Mouse (Mus musculus) monocyte, adult 2 months (primary cell): Measurements from ENCODE around the gene Pcare.

Experiments
- DNase-seq, 2 experiments: peaks; one replicate each; pipeline ENCODE4 v3.0.0; 2022; ENCODE audit warnings: low spot score in 2 of 2, low read depth in 1 of 2

Pcare gene

DNA sequence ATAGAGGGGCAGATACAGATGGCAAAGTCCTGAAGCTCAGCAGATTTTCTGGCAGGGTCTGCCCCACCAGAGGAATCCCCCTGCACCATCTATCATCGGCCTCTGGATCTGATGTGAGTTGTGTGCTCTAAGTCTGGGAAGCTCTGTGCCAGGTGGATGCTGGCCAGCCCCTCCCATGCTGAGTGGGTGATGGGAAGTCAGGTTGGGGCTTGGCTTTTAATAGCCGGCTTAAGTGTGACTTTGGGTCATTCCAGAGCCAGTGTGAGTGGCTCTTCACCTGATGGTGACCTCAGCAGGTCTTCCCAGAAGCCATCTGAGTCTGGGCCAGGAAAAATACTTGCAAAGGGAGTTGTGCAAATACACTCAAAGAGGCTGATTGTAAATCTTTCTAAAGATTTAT lies 22.0 kb downstream of the Pcare start:
- DNase-seq, result no peak

- DNase-seq, result no peak
These were observed 31.7 kb downstream of the Pcare start for GRCm38 (mm10) chr17:71721019-71721418.

DNA sequence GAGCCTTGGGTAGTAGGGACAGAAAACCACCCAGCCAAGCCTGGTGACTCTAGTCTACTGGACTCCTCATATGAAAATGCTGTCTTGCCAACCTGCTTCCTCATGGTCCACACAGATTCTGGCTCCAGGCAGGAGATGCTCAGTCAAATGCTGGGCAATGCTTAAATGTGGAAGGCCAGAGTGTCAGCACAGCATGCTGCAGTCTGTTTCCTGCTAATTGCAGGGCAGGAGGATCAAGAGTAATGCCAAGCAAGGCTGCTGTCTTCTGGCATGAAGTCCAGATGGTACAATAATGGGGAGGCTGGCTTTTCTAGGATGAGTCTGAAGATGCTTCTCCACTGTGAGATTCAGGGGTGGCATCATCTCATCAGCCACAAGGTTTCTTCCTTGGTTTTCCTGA lies 32.3 kb downstream of the Pcare start:
- no peak for DNase-seq

- no peak for DNase-seq
These were observed 34.6 kb downstream of the Pcare start for GRCm38 (mm10) chr17:71717881-71718625.

- DNase-seq, result no peak
These were observed 37.7 kb downstream of the Pcare start for GRCm38 (mm10) chr17:71715034-71715433.

DNA sequence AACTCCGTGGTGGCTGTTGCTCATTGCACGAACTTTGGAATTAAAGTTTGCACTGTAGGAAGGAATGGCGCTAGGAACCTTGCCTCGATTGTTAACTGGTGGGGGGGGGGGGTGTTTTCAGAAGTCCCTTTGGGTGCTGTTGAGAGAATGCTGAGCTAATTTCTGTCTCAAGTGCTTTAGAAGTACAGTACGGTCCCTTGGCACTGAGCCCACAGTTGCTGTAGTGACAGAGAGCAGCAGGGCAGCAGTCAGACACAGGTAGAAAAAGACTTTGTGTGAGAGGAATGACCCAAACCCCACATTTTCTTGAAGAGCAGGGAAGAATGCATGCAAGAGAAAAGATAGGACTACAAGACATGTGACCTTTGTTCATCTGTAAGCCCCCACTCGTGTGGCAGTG lies 40.4 kb downstream of the Pcare start:
- DNase-seq, result no peak

DNA sequence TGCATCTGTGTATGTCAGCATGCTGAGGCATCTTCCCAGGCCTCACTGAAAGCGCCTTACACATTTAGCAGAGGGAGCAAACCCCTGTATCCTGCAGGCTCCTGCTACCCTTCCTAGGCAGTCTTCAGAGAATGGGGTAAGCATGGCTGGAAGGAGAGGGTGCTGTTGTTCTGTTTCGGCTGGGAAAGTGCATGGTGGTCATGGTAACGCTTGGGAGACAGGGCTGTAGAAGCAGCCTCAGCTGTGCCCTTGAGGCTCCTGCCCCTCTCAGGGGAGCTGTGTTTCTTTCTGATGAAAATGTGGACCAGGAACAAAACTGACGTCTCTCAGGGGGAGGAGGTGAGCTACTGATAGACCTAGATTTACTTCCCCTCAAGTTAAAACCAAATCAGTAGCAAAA lies 45.0 kb downstream of the Pcare start:
- no peak for DNase-seq

- DNase-seq, result no peak
These were observed 46.9 kb downstream of the Pcare start for GRCm38 (mm10) chr17:71705550-71706480.

DNA sequence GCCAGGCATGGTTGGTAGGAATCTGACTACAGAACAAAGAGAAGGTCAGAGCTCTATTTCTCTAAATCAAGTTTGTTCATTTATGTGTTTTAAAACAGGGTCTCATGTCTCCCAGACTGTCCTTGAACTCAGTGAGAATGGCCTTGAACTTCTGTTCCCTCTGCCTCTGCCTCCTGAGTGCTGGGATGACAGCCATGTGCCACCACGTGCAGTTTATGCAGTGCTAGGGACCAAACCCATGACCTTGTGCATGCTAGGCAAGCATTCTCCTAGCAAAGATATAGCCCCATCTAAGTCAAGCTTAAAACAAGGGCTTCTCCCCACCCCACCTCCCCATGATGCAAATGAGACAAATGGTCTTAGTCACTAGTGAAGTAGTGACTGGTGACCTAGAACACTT lies 47.6 kb downstream of the Pcare start:
- DNase-seq, result no peak

DNA sequence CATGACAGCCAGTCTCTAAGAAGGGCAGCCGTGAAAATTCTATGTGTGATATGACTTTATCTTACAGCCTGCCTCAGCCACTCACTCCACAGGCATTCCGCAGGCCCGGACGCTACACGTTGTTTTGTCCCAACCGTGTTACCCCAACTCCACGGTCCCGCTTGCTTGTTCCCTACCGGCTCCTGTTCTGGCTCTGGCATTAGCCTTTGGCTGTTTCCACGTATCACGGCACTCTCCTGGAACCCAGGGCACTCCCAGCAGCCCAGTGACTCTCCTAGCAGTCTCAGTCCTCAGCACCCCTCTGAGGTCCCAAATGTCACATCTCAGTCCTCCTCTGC lies 54.1 kb downstream of the Pcare start:
- DNase-seq, result no peak

DNA sequence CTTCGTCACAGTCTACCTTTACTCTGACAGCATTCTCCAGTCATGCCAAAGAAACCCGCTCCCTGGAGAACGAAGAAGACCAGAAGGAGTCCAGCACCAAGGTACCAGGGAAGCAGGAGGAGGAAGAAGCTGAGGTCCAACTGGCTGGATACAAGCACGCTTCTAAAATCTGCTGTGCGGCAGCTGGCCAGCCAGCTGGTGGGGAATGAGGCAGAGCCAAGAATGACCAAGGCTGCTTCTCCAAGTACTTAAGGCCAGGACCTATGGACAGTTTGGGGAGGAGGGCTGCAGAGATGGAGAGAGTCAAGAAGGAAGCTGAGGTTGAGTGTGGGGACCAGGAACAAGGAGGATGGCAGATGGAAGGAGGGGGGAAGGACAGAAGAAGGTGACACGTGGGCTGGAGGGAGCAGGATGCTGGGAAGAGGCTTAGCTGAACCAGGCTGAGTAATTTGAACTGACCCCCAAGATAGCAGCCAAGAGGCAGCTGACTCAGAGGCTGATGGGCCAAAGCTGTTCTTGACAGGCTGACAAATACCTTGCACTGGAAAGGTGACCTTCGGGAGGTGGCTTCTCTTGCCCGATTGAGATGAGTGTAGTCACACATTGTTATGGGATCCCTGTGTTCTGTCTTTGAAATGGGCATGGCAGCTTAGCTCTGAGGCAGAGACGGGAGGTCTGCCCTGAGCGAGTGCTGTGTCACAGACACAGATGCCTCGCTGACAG lies 54.6 kb downstream of the Pcare start:
- no peak for DNase-seq

GRCm38 (mm10) chr17:71696396-71696795 lies 56.3 kb downstream of the Pcare start:
- no peak for DNase-seq

DNA sequence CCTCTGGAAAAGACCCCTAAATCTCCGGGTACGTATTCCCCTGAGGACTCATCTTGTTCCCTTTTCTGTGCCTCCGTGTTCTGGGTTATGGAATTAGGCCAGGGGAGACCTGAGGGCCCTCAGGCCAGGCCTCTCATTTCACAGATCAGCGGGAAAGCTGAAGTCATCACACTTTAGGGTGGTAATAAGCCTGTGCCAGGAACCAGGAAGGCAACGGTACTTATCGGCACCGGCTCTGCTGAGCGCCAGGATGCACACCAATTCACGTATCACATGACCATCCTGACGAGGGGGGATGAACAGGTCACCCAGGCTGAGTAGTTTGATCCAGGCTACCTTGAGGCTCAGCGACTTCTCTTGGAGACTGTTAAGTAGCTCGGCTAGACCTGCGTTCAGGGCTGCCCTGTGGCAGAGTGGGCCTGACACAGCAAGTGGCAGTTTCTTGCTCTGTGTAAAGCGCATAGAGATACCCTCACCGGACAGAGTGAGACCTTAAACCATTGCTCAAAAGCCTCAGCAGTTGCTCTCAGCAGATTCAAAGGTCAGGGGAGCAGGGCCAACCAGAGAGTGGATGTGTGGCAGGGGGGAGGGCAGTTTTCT lies 56.9 kb downstream of the Pcare start:
- no peak for DNase-seq

GRCm38 (mm10) chr17:71695151-71695550 lies 57.5 kb downstream of the Pcare start:
- DNase-seq, result no peak

DNA sequence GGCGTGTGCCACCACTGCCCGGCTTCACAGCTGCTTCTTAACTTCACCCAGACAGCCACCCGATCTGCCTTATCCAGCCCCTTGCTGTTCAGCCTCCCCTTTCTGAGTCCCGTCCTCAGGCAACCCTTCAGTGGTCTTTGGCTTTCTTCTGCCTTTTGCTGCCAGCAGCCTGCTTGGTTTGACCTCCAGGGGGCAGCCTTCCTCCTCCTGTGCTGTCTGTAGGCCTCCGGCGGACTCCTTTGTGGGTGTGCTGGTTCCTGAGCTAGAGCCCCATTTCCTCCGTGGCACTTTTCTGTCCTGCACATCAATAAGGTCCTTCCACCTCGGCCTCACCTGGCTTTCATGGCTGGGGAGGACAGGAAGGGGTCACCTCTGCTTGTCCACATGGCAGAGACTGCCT lies 58.9 kb downstream of the Pcare start:
- no peak for DNase-seq
